Mouse (Mus musculus): ENCODE data around the gene Snd1. TPM values are rescaled to one million over a fixed set of nuclear protein-coding genes. Genes with fewer than 3 reads are reported as not detected.
A peak's percentile ranks its signal among the peaks of the same experiment; 100 is the strongest.

Gene Snd1
- total and polyA plus RNA-seq, 3 experiments, result 83.7 to 377 (median 210) TPM

DNA sequence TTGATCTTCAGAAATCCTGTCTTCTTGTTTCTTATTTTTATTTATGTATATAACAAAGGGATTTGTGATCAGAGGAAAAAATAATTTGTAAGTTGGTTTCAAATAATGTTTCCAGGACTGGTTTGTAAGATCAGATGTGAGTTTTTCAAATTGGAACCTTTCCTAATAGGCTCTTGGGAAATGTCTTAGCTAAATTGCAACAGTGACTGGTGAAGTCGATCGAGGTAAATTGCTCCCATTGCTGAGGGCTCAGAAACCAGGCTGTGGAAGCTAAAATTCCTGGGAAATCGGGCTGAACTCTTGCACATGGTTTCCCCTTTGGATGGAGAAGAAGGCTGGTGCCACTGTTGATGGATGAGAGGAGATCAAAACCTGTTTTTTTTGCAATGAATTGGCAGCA, 111.9 kb downstream of the Snd1 start:
- no peak overlapping the region for H3K4me2 ChIP-seq (ENCODE audit: insufficient read depth, low read depth, poor library complexity, severe bottlenecking)
- TF ChIP-seq SIN3A (IDR thresholded peaks at IDR 0.05; ENCODE audit: low read length) (no peak), HCFC1 (IDR thresholded peaks at IDR 0.05; ENCODE audit: low read depth, low read length) (no peak), MAX (IDR thresholded peaks at IDR 0.05; ENCODE audit: low read length) (no peak), MAFK (IDR thresholded peaks at IDR 0.05; ENCODE audit: insufficient replicate concordance, low read length) (no peak), MXI1 (IDR thresholded peaks at IDR 0.05; ENCODE audit: low read depth, low read length) (no peak), RCOR1 (conservative IDR thresholded peaks at IDR 0.05; ENCODE audit: low read depth, low read length) (no peak), BHLHE40 (IDR thresholded peaks at IDR 0.05; ENCODE audit: low read depth, low read length) (no peak), ZC3H11A (IDR thresholded peaks at IDR 0.05; ENCODE audit: low read depth, low read length) (no peak), MEF2A (IDR thresholded peaks at IDR 0.05; ENCODE audit: borderline replicate concordance, low read depth, low read length) (no peak), JUND (conservative IDR thresholded peaks at IDR 0.05; ENCODE audit: low read depth, low read length) (no peak), POLR2AphosphoS2 (IDR thresholded peaks at IDR 0.05; ENCODE audit: low read depth, low read length) (no peak)
- no peaks in the 10 kb centered on the region for H3K27me3 ChIP-seq (replicated peaks)
- H3K4me3 ChIP-seq (replicated peaks in 1 of 3; ENCODE audit: low read depth in 2 of 3, low read length in 2 of 3, poor library complexity in 1 of 3), result no peak overlapping the region
- dilution Hi-C loops (cut with MboI; ENCODE audit: extremely low pct_ligation_motif_present, extremely low pct_unique_long_range_greater_than_20kb, low sequenced_read_pairs), result no loop called here
- peaks cover 21 to 70% of the 10 kb centered on the region in 2 experiments for H3K36me3 ChIP-seq (replicated peaks in 1 of 2; ENCODE audit: control insufficient read depth in 1 of 2, insufficient read depth in 1 of 2, low read length in 1 of 2)
- in situ Hi-C loops (cut with MboI; ENCODE audit: low pct_ligation_motif_present, low pct_unique_long_range_greater_than_20kb, low sequenced_read_pairs), result no loop called here
- H3K27ac ChIP-seq (ENCODE audit: insufficient read depth, low read depth), result no peak overlapping the region
- H3K9ac ChIP-seq (ENCODE audit: insufficient read depth, low read depth), result no peak overlapping the region
- H3K79me2 ChIP-seq (replicated peaks; ENCODE audit: control insufficient read depth, extremely low read depth, insufficient read depth, poor library complexity, severe bottlenecking), result peaks cover 47% of the 10 kb centered on the region
- peaks cover 11 to 31% of the 10 kb centered on the region in 2 experiments; a peak in 3 of 4 replicates for H3K4me1 ChIP-seq (ENCODE audit: control insufficient read depth in 1 of 2, insufficient read depth in 2 of 2)
- no peaks in the 10 kb centered on the region for H3K9me3 ChIP-seq (replicated peaks; ENCODE audit: low read length)
- DNase-seq (ENCODE audit: extremely low read depth), result no peak

DNA sequence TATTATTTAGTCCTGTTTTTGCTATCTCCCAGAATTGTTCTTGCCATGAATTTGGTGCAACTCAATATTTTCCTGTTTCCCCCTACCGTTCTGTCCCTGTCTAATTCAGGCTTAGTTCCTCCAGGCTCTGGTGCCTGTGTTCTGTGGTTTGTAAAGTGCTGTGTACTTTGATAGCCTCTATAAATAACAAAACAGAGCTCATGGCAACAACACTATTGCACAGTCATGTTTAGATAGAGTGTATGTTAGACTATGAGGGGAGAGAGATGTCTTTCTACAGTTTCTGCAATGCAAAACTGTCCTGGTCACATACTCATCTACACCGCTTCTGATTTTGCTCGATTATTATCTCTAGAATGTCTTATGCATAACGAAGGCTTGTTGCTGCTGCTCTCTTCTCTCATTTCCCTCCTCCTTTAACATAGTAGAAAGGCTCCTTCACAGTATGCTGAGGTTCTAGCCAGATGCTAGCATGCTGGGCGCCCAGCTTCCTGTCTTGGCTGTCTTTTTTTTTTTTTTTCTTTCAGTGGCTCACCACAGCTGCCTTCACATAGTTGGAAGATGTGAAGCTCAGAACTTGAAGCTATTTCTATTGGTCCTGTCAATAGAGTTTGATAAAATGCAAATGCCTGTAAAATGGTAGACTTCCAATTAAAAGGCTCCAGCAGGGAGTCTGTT, 113.7 kb downstream of the Snd1 start:
- peaks cover 30 to 82% of the 10 kb centered on the region in 2 experiments for H3K36me3 ChIP-seq (replicated peaks in 1 of 2; ENCODE audit: control insufficient read depth in 1 of 2, insufficient read depth in 1 of 2, low read length in 1 of 2)
- H3K4me2 ChIP-seq (ENCODE audit: insufficient read depth, low read depth, poor library complexity, severe bottlenecking), result no peak overlapping the region
- no peak overlapping the region for H3K9ac ChIP-seq (ENCODE audit: insufficient read depth, low read depth)
- H3K27ac ChIP-seq (ENCODE audit: insufficient read depth, low read depth), result no peak overlapping the region
- TF ChIP-seq RCOR1 (conservative IDR thresholded peaks at IDR 0.05; ENCODE audit: low read depth, low read length), result no peak
- peak; percentile 85 for TF ChIP-seq ZNF384 (IDR thresholded peaks at IDR 0.05; ENCODE audit: low read depth, low read length)
- DNase-seq (ENCODE audit: extremely low read depth), result peak; percentile 17
- in situ Hi-C loops (cut with MboI; ENCODE audit: low pct_ligation_motif_present, low pct_unique_long_range_greater_than_20kb, low sequenced_read_pairs) (no loop called here), dilution Hi-C loops (cut with MboI; ENCODE audit: extremely low pct_ligation_motif_present, extremely low pct_unique_long_range_greater_than_20kb, low sequenced_read_pairs) (no loop called here)
- no peaks in the 10 kb centered on the region for H3K9me3 ChIP-seq (replicated peaks; ENCODE audit: low read length)
- H3K4me1 ChIP-seq (ENCODE audit: control insufficient read depth in 1 of 2, insufficient read depth in 2 of 2), result peaks cover 4 to 18% of the 10 kb centered on the region in 2 experiments; a peak in 3 of 4 replicates
- H3K4me3 ChIP-seq (replicated peaks in 1 of 3; ENCODE audit: low read depth in 2 of 3, low read length in 2 of 3, poor library complexity in 1 of 3), result no peak overlapping the region
- H3K79me2 ChIP-seq (replicated peaks; ENCODE audit: control insufficient read depth, extremely low read depth, insufficient read depth, poor library complexity, severe bottlenecking), result peaks cover 40% of the 10 kb centered on the region
- H3K27me3 ChIP-seq (replicated peaks), result no peaks in the 10 kb centered on the region
